Mouse (Mus musculus) cerebellum, adult 18-20 months (tissue): ENCODE measurements around the gene Lrpprc.
A peak's percentile ranks its signal among the peaks of the same experiment; 100 is the strongest.

ENCODE experiments used
- DNase-seq, 2 experiments: peaks; one replicate each; pipeline ENCODE4 v3.0.0; 2021

The Lrpprc gene

GRCm38 (mm10) chr17:84713563-84714164, 76.9 kb downstream of the Lrpprc start:
- no peak for DNase-seq

- DNase-seq = peak in 1 of 2 experiments; percentile 14
Measured at GRCm38 (mm10) chr17:84709403-84709851, 81.2 kb downstream of the Lrpprc start.

GRCm38 (mm10) chr17:84708818-84709217, 81.8 kb downstream of the Lrpprc start:
- no peak for DNase-seq

- no peak for DNase-seq
Measured at GRCm38 (mm10) chr17:84707407-84707806, 83.2 kb downstream of the Lrpprc start.

DNA sequence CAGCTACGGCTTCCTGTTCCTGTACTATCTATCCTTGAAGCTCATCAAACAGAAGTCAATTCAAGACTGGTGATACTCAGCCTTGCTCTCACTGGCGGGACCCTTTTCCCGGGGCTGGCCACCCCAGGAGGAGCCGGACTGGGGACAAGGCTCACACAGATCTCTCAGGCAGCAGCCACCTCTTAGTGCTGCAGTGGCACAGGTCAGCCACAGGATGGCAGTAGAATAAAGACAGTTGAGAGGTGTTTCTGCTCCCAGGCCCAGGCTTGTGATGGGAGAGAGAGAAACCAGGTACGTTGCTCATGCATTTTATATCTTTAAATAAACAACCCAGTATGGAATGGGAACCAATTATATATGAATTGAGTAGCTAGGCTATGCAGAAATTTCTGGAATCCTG, 91.9 kb downstream of the Lrpprc start:
- peak; percentile 59 to 63 for DNase-seq

DNA sequence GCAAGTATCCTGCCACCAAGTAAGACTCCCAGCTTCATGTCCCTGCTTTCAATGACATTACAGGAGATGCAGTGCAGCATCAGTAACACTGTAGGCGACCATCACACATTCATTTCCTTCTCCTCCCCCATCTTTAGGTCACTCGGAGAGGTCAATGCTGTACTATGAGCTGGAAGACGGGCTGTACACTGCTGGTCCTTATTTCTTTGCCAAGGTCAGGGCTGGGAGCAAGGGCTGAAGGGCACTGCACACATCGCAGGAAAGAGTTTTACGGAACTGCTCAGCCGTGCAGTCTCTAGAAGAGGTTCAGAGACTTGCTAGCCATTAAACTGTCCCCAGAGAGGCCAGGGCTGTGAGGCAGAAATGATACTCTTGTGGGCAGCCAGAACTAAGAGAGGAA, 94.1 kb downstream of the Lrpprc start:
- no peak for DNase-seq

DNA sequence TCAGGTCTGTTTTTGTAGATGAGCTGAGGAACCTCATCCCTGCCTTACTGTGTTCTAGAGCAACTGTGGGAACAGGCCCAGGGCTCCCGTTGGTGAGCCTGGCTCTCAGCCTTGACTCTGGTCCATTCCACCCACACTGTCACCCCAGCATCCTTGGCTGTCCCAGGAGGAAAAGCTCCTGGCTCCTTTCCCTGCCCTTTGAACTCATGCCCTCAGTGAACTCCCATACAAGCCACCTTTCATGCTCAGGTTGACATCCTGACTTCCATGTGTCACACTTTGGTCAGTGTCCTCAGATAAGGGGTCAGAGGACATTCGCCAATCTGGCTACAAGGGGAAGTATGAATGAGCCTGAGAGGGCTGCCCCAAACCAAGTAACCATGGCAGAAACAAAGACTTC, 96.8 kb downstream of the Lrpprc start:
- DNase-seq = no peak

- DNase-seq = no peak
Measured at GRCm38 (mm10) chr17:84690111-84690510, 100.5 kb downstream of the Lrpprc start.

DNA sequence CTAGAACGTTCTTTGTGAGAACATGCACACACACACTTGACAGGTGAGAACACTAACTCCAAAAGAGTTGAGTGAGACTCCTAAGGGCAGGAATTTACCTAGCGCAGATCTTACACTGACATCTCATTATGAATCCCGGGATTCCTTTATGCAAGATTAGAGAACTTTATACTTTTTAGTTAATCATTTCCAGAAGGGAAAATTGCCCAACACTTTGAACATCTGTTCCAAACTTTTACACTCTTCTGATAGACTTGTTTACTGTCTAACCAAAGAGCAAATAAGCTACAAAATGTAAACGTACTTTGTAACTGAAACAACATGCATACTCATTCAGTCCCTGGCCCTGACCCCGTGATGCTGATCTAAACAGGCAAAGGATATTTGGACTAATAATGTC, 101.3 kb downstream of the Lrpprc start:
- no peak for DNase-seq

- no peak for DNase-seq
Measured at GRCm38 (mm10) chr17:84688834-84689233, 101.8 kb downstream of the Lrpprc start.

GRCm38 (mm10) chr17:84687994-84688393, 102.6 kb downstream of the Lrpprc start:
- no peak for DNase-seq

- DNase-seq = no peak
Measured at GRCm38 (mm10) chr17:84685286-84685685, 105.3 kb downstream of the Lrpprc start.

DNA sequence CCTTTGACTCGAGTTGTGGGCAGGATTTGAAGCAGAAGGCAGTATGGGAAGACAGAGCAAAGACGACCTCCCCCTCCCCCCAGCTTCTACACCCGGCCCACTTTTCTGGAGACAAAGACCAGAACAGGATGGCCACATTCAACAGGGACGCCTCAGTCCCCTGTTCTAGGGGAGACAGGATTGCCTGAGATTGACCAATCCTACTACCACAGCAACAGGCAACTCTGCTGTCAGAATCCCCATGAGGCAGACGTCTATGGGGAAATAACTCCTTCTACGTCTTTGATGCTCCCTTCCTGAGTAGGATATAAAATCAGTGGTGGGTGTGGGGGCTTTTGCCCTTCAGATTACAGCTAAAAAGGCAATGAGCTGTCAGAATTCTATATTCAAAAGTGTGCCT, 106.3 kb downstream of the Lrpprc start:
- no peak for DNase-seq

- DNase-seq = no peak
Measured at GRCm38 (mm10) chr17:84682734-84683717, 107.6 kb downstream of the Lrpprc start, which contains the start of gene Abcg5. Gene Abcg5, minus strand, starts transcription at chr17:84683011.

- DNase-seq = no peak
Measured at GRCm38 (mm10) chr17:84681670-84682069, 108.9 kb downstream of the Lrpprc start.

- no peak for DNase-seq
Measured at GRCm38 (mm10) chr17:84677595-84677994, 113.0 kb downstream of the Lrpprc start.

DNA sequence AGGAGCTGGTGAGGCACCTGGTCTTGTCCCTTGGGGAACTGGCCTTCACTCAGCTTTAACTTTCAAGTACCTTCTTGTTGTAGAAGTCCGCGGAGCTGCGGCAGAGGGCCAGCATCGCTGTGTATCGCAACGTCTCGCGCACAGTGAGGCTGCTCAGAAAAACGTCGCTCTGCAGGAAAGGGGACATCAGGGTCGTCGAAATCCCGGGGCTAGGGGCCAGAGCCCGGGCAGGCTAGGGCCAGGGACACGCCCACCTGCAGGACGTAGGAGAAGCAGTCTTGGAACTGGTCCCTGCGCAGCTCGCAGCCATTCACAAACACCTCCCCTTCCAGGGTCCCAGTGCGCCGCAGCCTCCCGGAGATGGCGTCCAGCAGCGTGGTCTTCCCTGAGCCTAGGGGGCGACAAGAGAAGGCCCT, 114.6 kb downstream of the Lrpprc start, which contains the start of gene Abcg8:
Abcg8 (plus strand) TSS at position 352 of the 416 bp plus-strand sequence.
- DNase-seq = no peak

DNA sequence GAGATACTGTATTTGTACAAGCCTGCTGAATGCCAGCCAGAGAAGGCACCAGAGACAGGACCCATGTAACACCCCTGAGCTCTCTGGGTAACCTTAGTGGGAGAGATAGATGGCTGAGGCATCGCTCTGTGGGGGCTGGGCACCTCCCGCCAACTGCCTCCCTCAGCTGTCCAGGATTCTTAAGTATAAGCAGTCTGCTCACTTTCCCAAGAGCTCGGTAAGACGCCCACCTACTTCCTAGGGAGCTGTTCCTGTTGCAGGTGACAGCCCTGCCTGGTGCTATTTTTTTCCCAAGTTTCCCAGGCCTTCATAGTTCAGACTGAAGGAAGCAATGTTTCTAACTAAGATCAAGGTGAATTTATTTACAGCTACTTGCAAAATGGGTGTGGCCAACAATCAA, 115.4 kb downstream of the Lrpprc start:
- no peak for DNase-seq

DNA sequence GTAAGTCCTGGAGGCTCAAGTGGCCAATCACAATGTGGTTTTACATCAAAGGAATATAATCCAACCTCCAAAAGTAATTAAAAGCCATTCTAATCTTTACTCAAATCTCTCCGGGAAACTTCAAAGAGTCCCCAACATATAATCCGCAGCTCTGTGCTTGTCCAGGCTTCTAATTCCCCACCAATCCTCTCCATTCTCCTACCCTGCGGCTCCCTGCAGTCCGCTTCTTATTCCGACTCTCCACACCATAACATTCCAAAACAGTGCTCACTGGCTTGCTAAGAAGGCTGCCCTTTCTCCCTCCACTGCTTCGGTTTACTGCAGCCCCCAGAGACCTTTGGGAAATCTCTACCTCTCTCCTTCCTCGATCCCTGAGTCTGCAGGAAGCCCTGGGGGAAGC, 116.5 kb downstream of the Lrpprc start:
- DNase-seq = no peak

DNA sequence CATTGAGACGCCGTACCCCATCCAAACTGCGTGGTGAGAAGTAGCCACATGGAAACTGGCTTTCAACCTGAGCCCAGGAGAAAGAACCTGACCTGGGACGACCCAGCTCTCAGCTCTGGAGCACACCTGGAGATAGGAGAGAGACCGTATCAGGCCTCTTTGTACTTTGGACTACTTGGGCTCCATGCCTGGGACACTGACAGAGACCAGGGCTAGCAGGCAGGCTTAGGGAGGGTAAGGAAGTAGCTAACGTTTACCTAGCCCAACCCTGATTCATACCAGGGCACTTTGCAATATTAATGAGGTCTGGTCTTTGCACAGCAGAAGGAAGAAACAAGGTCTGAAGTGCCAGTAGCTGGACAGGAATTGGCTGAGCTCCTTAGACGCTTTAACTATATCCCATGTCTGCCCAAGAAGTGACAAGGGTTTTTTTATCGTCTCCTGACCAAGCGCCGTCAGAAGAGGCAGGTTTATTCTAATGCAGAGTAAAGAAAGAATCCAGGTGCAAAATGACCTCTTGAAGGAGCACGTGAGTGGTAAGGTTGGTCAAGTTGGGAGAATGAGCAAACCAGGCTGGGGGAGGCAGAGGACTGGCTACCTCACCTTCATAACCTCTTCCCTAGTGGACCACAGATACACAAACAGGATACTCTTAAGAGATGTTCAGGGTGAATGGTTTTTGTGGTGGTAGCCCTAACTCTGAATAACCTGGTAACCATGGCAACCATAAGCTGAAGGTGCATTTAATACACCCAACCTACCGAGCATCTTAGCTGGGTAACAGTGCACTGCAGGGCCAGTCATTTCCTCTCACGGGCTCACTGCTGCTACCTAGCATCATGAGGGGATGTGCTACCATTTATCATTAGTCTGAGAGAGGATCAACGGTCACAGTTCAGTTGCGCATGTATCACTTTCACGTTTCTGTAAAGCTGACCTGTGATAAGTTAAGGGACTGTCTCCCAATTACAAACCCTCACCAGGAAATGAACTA, 117.9 kb downstream of the Lrpprc start:
- no peak for DNase-seq

GRCm38 (mm10) chr17:84667848-84668247, 122.7 kb downstream of the Lrpprc start:
- no peak for DNase-seq

DNA sequence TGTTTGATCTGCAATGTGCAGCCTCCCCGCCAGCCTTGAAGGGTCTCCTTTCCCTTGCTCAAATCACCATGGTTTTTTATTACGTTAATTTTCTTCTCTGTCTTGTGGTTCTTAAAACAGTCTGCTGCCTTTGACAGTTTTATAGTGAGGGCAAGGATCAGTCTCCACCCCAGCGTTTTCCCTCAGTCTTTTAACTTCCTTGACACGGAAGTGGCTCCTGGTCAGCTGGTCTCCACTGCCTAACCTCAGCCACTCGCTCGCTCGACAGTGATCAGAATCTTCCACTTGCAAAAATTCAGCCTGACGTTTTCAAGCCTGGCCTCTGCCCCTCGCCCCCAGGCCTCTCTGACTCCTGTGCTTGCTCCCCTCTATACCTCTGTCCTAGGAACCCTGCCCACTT, 124.9 kb downstream of the Lrpprc start:
- no peak for DNase-seq

- no peak for DNase-seq
Measured at GRCm38 (mm10) chr17:84665053-84665452, 125.5 kb downstream of the Lrpprc start.
